Mouse (Mus musculus) CH12.LX (cell line): ENCODE measurements at regions not wholly inside any gene's neighbourhood (a gene's known extent, or its start where the extent isn't known, plus 50 kb on each side); places are given as distances from the start of the nearest gene placed in this dataset.

Experiments
- DNase-seq: peaks from one replicate; pipeline ENCODE4 v3.0.0-alpha.2; 2013; ENCODE audit errors: extremely low read depth
- H3K27ac ChIP-seq: 2 replicates; pipeline ENCODE4 v1.5.1; 2012; ENCODE audit warnings: low read depth, mild to moderate bottlenecking, control low read depth, moderate library complexity; ENCODE audit not compliant: insufficient read depth
- H3K27me3 ChIP-seq: replicated peaks from 2 replicates; pipeline ENCODE3; 2012; ENCODE audit warnings: inconsistent platforms
- H3K36me3 ChIP-seq, 2 experiments: replicated peaks in 1 of 2; 2 replicates each; pipeline versions ENCODE3 to v1.6.1; 2012; ENCODE audit warnings: inconsistent platforms in 1 of 2, low read length in 1 of 2, mild to moderate bottlenecking in 1 of 2, mixed read lengths in 1 of 2, moderate library complexity in 1 of 2; ENCODE audit not compliant: control insufficient read depth in 1 of 2, insufficient read depth in 1 of 2
- H3K4me1 ChIP-seq, 2 experiments: 2 replicates each; pipeline ENCODE4 v1.6.1; 2012; ENCODE audit warnings: inconsistent platforms in 1 of 2, moderate library complexity in 1 of 2; ENCODE audit not compliant: insufficient read depth in 2 of 2, control insufficient read depth in 1 of 2
- H3K4me2 ChIP-seq: 2 replicates; pipeline ENCODE4 v1.6.1; 2012; ENCODE audit warnings: low read depth, mild to moderate bottlenecking, control low read depth; ENCODE audit not compliant: poor library complexity, insufficient read depth, severe bottlenecking
- H3K4me3 ChIP-seq, 3 experiments: fragments of 150-350 bp in 1 of 3; sonication (generic) in 1 of 3; replicated peaks in 1 of 3; 2 replicates each; pipeline versions ENCODE3 to v1.5.1; 2011 to 2012; ENCODE audit warnings: low read depth in 2 of 3, low read length in 2 of 3, mild to moderate bottlenecking in 2 of 3, moderate library complexity in 2 of 3, control low read depth in 1 of 3, improper control_type of control experiment in 1 of 3, inconsistent platforms in 1 of 3, mixed read lengths in 1 of 3; ENCODE audit not compliant: poor library complexity in 1 of 3
- H3K79me2 ChIP-seq: replicated peaks from 2 replicates; pipeline ENCODE4 v1.6.1; 2012; ENCODE audit warnings: mild to moderate bottlenecking, moderate library complexity; ENCODE audit not compliant: control insufficient read depth, poor library complexity, insufficient read depth, severe bottlenecking; ENCODE audit errors: extremely low read depth
- H3K9ac ChIP-seq: 2 replicates; pipeline ENCODE4 v1.6.1; 2012; ENCODE audit warnings: low read depth, mild to moderate bottlenecking, control low read depth, moderate library complexity; ENCODE audit not compliant: insufficient read depth
- H3K9me3 ChIP-seq: replicated peaks from 2 replicates; pipeline ENCODE3; 2012; ENCODE audit warnings: low read length, inconsistent platforms, mixed read lengths
- BHLHE40 ChIP-seq: IDR thresholded peaks from 2 replicates; pipeline ENCODE4 v1.6.1; 2011; ENCODE audit warnings: mild to moderate bottlenecking, low read depth, low read length, improper control_type of control experiment
- CTCF ChIP-seq, 2 experiments: IDR thresholded peaks in 1 of 2; conservative IDR thresholded peaks in 1 of 2; 2 replicates each; pipeline ENCODE4 v1.5.1; 2011 to 2012; ENCODE audit warnings: low read depth in 2 of 2, low read length in 2 of 2, improper control_type of control experiment in 1 of 2, inconsistent platforms in 1 of 2, mild to moderate bottlenecking in 1 of 2, moderate library complexity in 1 of 2
- EP300 ChIP-seq: IDR thresholded peaks from 2 replicates; pipeline ENCODE4 v1.6.1; 2011; ENCODE audit warnings: low read length, improper control_type of control experiment
- ETS1 ChIP-seq: conservative IDR thresholded peaks from 2 replicates; pipeline ENCODE4 v1.6.1; 2012; ENCODE audit warnings: low read depth, mild to moderate bottlenecking, inconsistent platforms, low read length, improper control_type of control experiment, moderate library complexity
- GABPA ChIP-seq: IDR thresholded peaks from 2 replicates; pipeline ENCODE4 v1.6.1; 2012; ENCODE audit warnings: low read depth, low read length, improper control_type of control experiment, inconsistent platforms; ENCODE audit not compliant: insufficient replicate concordance
- HCFC1 ChIP-seq: IDR thresholded peaks from 2 replicates; pipeline ENCODE4 v1.6.1; 2012; ENCODE audit warnings: low read depth, mild to moderate bottlenecking, inconsistent platforms, low read length, improper control_type of control experiment
- IRF4 ChIP-seq: IDR thresholded peaks from 2 replicates; pipeline ENCODE4 v1.6.1; 2014; ENCODE audit warnings: low read depth, mild to moderate bottlenecking, inconsistent platforms, low read length, improper control_type of control experiment
- MAX ChIP-seq: IDR thresholded peaks from 2 replicates; pipeline ENCODE4 v1.6.1; 2011; ENCODE audit warnings: low read length, improper control_type of control experiment
- MAZ ChIP-seq: IDR thresholded peaks from 2 replicates; pipeline ENCODE4 v1.6.1; 2012; ENCODE audit warnings: low read depth, mild to moderate bottlenecking, inconsistent platforms, low read length, improper control_type of control experiment, moderate library complexity
- MEF2A ChIP-seq: IDR thresholded peaks from 2 replicates; pipeline ENCODE4 v1.6.1; 2014; ENCODE audit warnings: low read depth, mild to moderate bottlenecking, inconsistent platforms, low read length, improper control_type of control experiment, borderline replicate concordance
- MXI1 ChIP-seq: IDR thresholded peaks from 2 replicates; pipeline ENCODE4 v1.6.1; 2011; ENCODE audit warnings: mild to moderate bottlenecking, low read depth, low read length, improper control_type of control experiment
- NELFE ChIP-seq: IDR thresholded peaks from 2 replicates; pipeline ENCODE4 v1.6.1; 2011; ENCODE audit warnings: low read depth, low read length, improper control_type of control experiment
- NRF1 ChIP-seq: IDR thresholded peaks from 2 replicates; pipeline ENCODE4 v1.6.1; 2014; ENCODE audit warnings: low read depth, mild to moderate bottlenecking, inconsistent platforms, low read length, improper control_type of control experiment, moderate library complexity
- PAX5 ChIP-seq: IDR thresholded peaks from 2 replicates; pipeline ENCODE4 v1.6.1; 2012; ENCODE audit warnings: low read length, inconsistent platforms, mixed read lengths
- RAD21 ChIP-seq: IDR thresholded peaks from 2 replicates; pipeline ENCODE4 v1.6.1; 2011; ENCODE audit warnings: low read depth, mild to moderate bottlenecking, low read length, improper control_type of control experiment, moderate library complexity
- USF1 ChIP-seq: IDR thresholded peaks from 2 replicates; pipeline ENCODE4 v1.6.1; 2014; ENCODE audit warnings: low read depth, mild to moderate bottlenecking, inconsistent platforms, low read length, improper control_type of control experiment
- ZC3H11A ChIP-seq: IDR thresholded peaks from 2 replicates; pipeline ENCODE4 v1.6.1; 2012; ENCODE audit warnings: low read depth, mild to moderate bottlenecking, inconsistent platforms, low read length, improper control_type of control experiment
- dilution Hi-C: fragments of 300-500 bp; cut with MboI; formaldehyde crosslinking; loops from 2 replicates; pipeline ENCODE4 v1.14.3; 2020; ENCODE audit warnings: low sequenced_read_pairs; ENCODE audit not compliant: extremely low pct_unique_long_range_greater_than_20kb, extremely low pct_ligation_motif_present
- in situ Hi-C: fragments of 300-500 bp; cut with MboI; formaldehyde crosslinking; loops from 3 replicates; pipeline ENCODE4 v1.14.3; 2019; ENCODE audit warnings: low sequenced_read_pairs, low pct_ligation_motif_present, low pct_unique_long_range_greater_than_20kb, mixed read lengths

- H3K36me3 ChIP-seq: no peaks in the 10 kb centered on the region
- in situ Hi-C loops: no loop called here
- TF ChIP-seq MAZ (no peak), PAX5 (no peak), USF1 (no peak), EP300 (no peak), NRF1 (no peak), RAD21 (peak; percentile 25), MAX (no peak), MEF2A (no peak), ETS1 (no peak), IRF4 (no peak), CTCF (conservative IDR thresholded peaks at IDR 0.05 in 1 of 2, IDR thresholded peaks at IDR 0.05 in 1 of 2; ENCODE audit: low read depth in 2 of 2, low read length in 2 of 2) (peak in 1 of 2 experiments; percentile 47; a peak in 2 of 4 replicates), MXI1 (no peak), NELFE (no peak)
- TF ChIP-seq, all 38 proteins: peak for 2
- Histone ChIP-seq H3K9me3 (peaks cover 49% of the 10 kb centered on the region), H3K4me2 (no peak overlapping the region), H3K79me2 (no peaks in the 10 kb centered on the region), H3K27ac (no peak overlapping the region), H3K4me1 (no peaks in the 10 kb centered on the region), H3K9ac (no peak overlapping the region), H3K27me3 (no peaks in the 10 kb centered on the region), H3K4me3 (no peak overlapping the region)
- no peak for DNase-seq
- dilution Hi-C loops: no loop called here
Measured at GRCm38 (mm10) chr16:66086499-66086898, 271.4 kb downstream of the Vgll3 start.

GRCm38 (mm10) chr16:66092766-66093165 lies 277.7 kb downstream of the Vgll3 start:
- H3K4me2 ChIP-seq: no peak overlapping the region
- no peaks in the 10 kb centered on the region for H3K79me2 ChIP-seq
- dilution Hi-C loops (no loop called here), in situ Hi-C loops (no loop called here)
- no peak for DNase-seq
- no peak overlapping the region for H3K27ac ChIP-seq
- H3K9me3 ChIP-seq: peaks cover 38% of the 10 kb centered on the region
- no peaks in the 10 kb centered on the region for H3K4me1 ChIP-seq
- H3K27me3 ChIP-seq: no peaks in the 10 kb centered on the region
- H3K9ac ChIP-seq: no peak overlapping the region
- no peak for TF ChIP-seq BHLHE40
- no peak for TF ChIP-seq IRF4
- no peak for TF ChIP-seq RAD21
- no peak for TF ChIP-seq HCFC1
- no peak for TF ChIP-seq GABPA
- no peak for TF ChIP-seq USF1
- no peak for TF ChIP-seq ZC3H11A
- TF ChIP-seq, all 38 proteins: peak for 0
- H3K4me3 ChIP-seq: no peak overlapping the region
- no peaks in the 10 kb centered on the region for H3K36me3 ChIP-seq
